Mouse (Mus musculus) heart, embryonic 16.5 days (tissue): Measurements from ENCODE around the gene Klhdc9. TPM values are rescaled to one million over a fixed set of nuclear protein-coding genes. Genes with fewer than 3 reads are reported as not detected.
"Not testable (repeated sequence)": the region's sequence is repeated elsewhere in the genome, so short reads cannot be mapped to it uniquely, and the experiment has no call there.

Experiments used
- ATAC-seq: fragments of 200-750 bp; cut with Nextera tagmentation; replicated peaks from 2 replicates; pipeline ENCODE4 v1.8.0; 2017; ENCODE audit warnings: moderate number of reproducible peaks; ENCODE audit not compliant: insufficient read depth, low FRiP score; ENCODE audit errors: extremely low read depth
- H3K27ac ChIP-seq: fragments of 300-500 bp; sonication (generic); 2 replicates; pipeline ENCODE4 v1.5.1; 2014; ENCODE audit warnings: mild to moderate bottlenecking, low read length, control low read depth, moderate library complexity
- H3K27me3 ChIP-seq: fragments of 300-500 bp; sonication (generic); 2 replicates; pipeline ENCODE4 v1.6.1; 2014; ENCODE audit warnings: low read length, mixed read lengths; ENCODE audit not compliant: control insufficient read depth, insufficient read depth
- H3K36me3 ChIP-seq: fragments of 300-500 bp; sonication (generic); 2 replicates; pipeline ENCODE4 v1.6.1; 2014; ENCODE audit not compliant: control insufficient read depth, insufficient read depth
- H3K4me1 ChIP-seq: fragments of 300-500 bp; sonication (generic); 2 replicates; pipeline ENCODE4 v1.6.1; 2014; ENCODE audit warnings: low read length, mixed read lengths; ENCODE audit not compliant: control insufficient read depth, insufficient read depth
- H3K4me2 ChIP-seq: fragments of 300-500 bp; sonication (generic); 2 replicates; pipeline ENCODE4 v1.6.1; 2014; ENCODE audit warnings: low read depth, mild to moderate bottlenecking, control low read depth, low read length
- H3K4me3 ChIP-seq: fragments of 300-500 bp; sonication (generic); 2 replicates; pipeline ENCODE4 v1.5.1; 2014; ENCODE audit warnings: mild to moderate bottlenecking, control low read depth, low read length
- H3K9ac ChIP-seq: fragments of 300-500 bp; sonication (generic); 2 replicates; pipeline ENCODE4 v1.6.1; 2014; ENCODE audit warnings: low read length, control low read depth
- H3K9me3 ChIP-seq: fragments of 300-500 bp; sonication (generic); replicated peaks from 2 replicates; pipeline ENCODE4 v1.6.1; 2016; ENCODE audit warnings: low read length; ENCODE audit not compliant: control insufficient read depth
- WGBS: fragments of 180-500 bp; shearing (Covaris S2); extraction: QIAGEN DNeasy Blood & Tissue Kit; methylation state at CpG from one replicate; pipeline ENCODE4 v1.1.7; 2014; 5-methylcytosine and 5-hydroxymethylcytosine counted together
- polyA plus RNA-seq: library from polyadenylated mRNA; unstranded; fragments of >200 nt; fragmentation: Nextera tagmentation; extraction: Ambion mirVana; gene quantifications from 2 replicates; pipeline ENCODE4 v1.2.1, GENCODE M21; 2015

Klhdc9 gene
- polyA plus RNA-seq, 1 experiment from 2014 or later = 0.71 TPM

DNA sequence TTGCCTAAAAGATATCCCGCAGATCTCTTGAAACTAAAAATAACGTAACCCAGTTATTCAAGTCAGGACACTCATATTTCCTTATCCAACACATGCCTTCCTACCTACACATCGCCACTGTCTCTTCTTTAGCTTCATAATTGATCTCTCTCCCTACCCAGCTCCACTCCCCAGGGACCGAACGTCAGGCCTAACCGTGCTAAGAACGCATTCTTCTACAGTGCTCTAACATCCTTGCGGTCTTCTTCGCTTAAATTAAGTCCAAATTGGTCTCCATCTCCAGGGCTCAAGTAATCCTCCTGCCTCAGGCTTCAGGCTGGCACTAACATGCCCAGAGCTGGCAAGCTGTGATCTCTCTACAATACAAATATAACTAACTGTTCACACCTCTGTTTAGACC lies 32.4 kb downstream of the Klhdc9 start:
- peak overlapping the region; percentile 100 for H3K27ac ChIP-seq
- peak overlapping the region; percentile 99 for H3K9ac ChIP-seq
- 15% methylated on average over 9 of the region's 9 CpGs for WGBS
- H3K4me1 ChIP-seq = peaks cover 32% of the 10 kb centered on the region
- H3K36me3 ChIP-seq = no peaks in the 10 kb centered on the region
- no peak for ATAC-seq
- no peaks in the 10 kb centered on the region for H3K27me3 ChIP-seq
- peak overlapping the region; percentile 97 for H3K4me2 ChIP-seq
- peak overlapping the region; percentile 93 for H3K4me3 ChIP-seq
- H3K9me3 ChIP-seq = no peaks in the 10 kb centered on the region

DNA sequence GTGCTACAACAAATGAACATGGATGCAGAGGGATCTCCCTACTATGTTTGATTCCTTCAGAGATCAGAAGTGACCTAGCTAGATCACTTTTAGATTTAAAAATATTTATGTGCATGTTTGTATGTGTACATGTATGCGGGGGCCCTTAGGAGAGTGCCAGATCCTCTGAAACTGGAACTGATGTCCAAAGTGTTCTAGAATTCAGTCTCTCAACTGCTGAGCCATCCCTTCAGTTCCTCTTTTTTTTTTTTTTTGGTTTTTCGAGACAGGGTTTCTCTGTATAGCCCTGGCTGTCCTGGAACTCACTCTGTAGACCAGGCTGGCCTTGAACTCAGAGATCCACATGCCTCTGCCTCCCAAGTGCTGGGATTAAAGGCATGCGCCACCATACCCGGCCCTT lies 34.0 kb downstream of the Klhdc9 start:
- H3K36me3 ChIP-seq, H3K9ac ChIP-seq, ATAC-seq, H3K27ac ChIP-seq, H3K4me2 ChIP-seq, H3K4me3 ChIP-seq, H3K9me3 ChIP-seq, H3K27me3 ChIP-seq: not testable (repeated sequence)
- H3K4me1 ChIP-seq = peaks cover 24% of the 10 kb centered on the region
- 73% methylated on average over 4 of the region's 4 CpGs for WGBS

DNA sequence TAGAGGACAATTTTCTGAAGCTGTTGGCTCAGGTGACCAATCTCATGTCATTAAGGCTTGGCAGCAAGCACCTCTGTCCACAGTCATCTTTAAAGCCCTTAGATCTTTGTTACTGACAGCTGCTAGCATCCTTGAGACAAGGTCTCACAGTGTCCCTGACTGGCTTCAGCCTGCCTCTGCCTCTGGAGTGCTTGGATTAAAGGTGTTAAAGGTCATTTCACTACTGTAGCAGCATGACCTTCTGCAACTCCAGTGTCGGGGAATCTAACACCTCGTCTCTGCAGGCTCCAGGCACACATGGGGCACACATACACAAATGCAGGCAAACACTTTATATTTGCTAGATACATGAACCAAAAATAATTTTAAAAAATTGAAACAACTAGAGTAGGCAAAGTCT lies 35.0 kb downstream of the Klhdc9 start:
- no peak overlapping the region for H3K4me2 ChIP-seq
- no peak overlapping the region for H3K4me3 ChIP-seq
- no peak overlapping the region for H3K9ac ChIP-seq
- no peak overlapping the region for H3K27ac ChIP-seq
- H3K4me1 ChIP-seq = peaks cover 18% of the 10 kb centered on the region
- H3K27me3 ChIP-seq = no peaks in the 10 kb centered on the region
- ATAC-seq = no peak
- H3K36me3 ChIP-seq = no peaks in the 10 kb centered on the region
- H3K9me3 ChIP-seq = no peaks in the 10 kb centered on the region
- 71% methylated on average over 2 of the region's 2 CpGs for WGBS

DNA sequence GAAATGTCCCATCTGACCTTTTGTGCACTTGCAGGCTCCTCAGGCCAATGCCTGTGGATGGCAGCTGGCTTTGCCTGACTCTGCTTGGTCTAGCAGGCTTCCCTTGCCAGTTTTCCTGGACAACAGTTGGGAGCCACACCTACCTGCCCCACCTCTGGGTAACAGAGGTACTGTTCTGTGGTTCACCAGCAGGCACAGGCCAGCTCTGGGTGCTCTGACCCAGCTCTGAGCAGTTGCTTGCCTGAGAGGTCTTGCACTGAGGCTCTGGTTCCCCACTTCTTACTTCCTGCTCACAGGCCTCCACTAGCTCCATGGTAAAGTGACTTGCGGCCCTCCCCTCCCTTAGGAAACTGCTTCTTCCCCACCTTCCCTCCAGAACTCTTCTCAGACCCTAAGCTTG lies 38.6 kb downstream of the Klhdc9 start:
- H3K27ac ChIP-seq = no peak overlapping the region
- H3K4me2 ChIP-seq = no peak overlapping the region
- H3K36me3 ChIP-seq = no peaks in the 10 kb centered on the region
- no peak for ATAC-seq
- WGBS = 90% methylated on average over 1 of the region's 1 CpGs
- no peaks in the 10 kb centered on the region for H3K9me3 ChIP-seq
- no peaks in the 10 kb centered on the region for H3K27me3 ChIP-seq
- no peak overlapping the region for H3K4me3 ChIP-seq
- H3K9ac ChIP-seq = no peak overlapping the region
- 0 out of 2 replicates have a peak, but pooled peaks cover 5% of the 10 kb centered on the region for H3K4me1 ChIP-seq

DNA sequence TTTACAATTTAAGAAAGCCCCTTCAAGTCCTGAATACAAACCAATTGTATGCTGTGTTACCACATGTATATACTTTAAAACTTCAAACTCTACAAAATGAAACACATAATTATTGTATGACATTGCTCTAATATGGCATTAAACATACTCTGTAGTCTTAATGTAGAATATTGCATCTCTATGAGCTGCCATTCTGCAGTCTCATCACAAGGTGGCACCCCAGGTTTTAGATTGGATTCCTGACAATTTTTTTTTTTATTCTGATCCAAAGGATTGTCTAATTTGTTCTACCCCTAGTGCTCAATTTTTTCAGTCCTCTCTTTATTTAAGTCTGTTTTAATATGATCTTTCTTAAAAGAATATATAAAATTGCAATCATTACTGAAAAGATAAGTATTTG lies 39.2 kb downstream of the Klhdc9 start:
- Histone ChIP-seq H3K4me2 (no peak overlapping the region), H3K9ac (no peak overlapping the region)
- ATAC-seq = no peak

DNA sequence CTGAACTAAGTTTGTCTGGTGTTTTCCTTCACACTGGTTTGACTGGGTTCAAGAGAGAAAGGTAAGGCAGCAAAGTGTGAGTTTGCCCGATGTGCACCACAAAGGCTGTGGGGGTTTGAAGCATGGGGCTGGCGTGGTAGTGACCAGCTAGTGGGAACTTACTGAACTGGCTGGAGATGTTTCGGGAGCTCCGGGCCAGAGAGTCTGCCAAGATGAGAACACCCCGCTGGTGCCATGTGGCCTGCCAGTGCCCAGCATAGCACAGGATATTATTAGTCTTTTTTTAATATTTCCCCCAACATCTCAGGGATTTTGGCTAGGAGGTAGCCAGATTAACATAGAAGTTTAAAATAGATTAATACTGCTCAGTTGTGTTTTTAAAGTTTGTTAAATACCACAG lies 40.4 kb downstream of the Klhdc9 start:
- 29% methylated on average over 5 of the region's 5 CpGs for WGBS
- ATAC-seq = no peak
- Histone ChIP-seq H3K4me2 (peak overlapping the region; percentile 50), H3K4me3 (peak overlapping the region; percentile 30), H3K9me3 (no peaks in the 10 kb centered on the region), H3K4me1 (0 out of 2 replicates have a peak, but pooled peaks cover 2% of the 10 kb centered on the region), H3K9ac (peak overlapping the region; percentile 20; the same call in 1 of the 2 replicates), H3K36me3 (no peaks in the 10 kb centered on the region), H3K27ac (no peak overlapping the region), H3K27me3 (no peaks in the 10 kb centered on the region)

More for the DNA sequence above, 39.2 kb downstream of the Klhdc9 start:
- Histone ChIP-seq H3K36me3 (no peaks in the 10 kb centered on the region), H3K27ac (no peak overlapping the region), H3K9me3 (no peaks in the 10 kb centered on the region), H3K4me1 (0 out of 2 replicates have a peak, but pooled peaks cover 5% of the 10 kb centered on the region), H3K4me3 (no peak overlapping the region), H3K27me3 (no peaks in the 10 kb centered on the region)

DNA sequence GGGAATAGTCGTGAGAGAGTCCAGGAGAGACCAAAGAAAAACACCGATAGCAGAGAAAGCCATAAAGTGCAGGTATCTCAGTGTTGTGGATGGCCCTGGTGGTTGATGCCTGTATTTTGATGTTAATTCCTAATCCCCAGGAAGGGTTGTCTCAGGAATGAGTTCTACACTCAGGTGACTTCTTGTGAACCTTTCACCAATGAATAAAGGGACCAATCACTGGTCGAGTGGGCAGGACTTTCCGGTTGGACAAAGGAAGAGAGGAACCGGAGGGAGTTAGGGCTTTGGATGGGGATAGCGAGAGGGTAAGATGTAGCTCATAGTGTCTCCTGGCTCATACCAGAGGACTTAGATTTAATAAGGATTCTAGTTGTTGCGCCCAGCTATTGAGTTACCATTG lies 40.9 kb downstream of the Klhdc9 start:
- ATAC-seq = no peak

DNA sequence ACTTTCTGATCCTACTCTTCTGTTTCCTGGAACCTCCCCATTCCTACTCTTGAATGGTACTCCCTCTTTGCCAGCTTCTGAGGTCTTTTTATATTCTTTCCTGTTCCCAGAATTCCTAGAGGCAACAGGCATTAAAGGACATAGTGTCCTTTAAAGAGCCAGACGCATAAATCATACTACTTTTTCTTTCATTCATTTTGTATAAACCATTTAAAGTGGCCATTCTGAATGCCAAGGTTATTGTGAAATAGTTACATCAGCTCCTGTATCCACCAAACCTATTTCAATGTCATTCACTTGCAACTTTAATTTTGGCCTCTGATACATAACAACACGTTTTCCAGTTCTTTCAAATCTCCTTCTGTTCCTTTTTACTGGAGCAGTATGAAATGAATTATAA lies 51.3 kb downstream of the Klhdc9 start:
- 71% methylated on average over 2 of the region's 2 CpGs for WGBS
- Histone ChIP-seq H3K36me3 (no peaks in the 10 kb centered on the region), H3K4me3 (no peak overlapping the region), H3K4me2 (no peak overlapping the region), H3K9ac (no peak overlapping the region), H3K9me3 (no peaks in the 10 kb centered on the region), H3K27ac (no peak overlapping the region), H3K27me3 (no peaks in the 10 kb centered on the region), H3K4me1 (no peaks in the 10 kb centered on the region)
- ATAC-seq = no peak

More for the DNA sequence above, 40.9 kb downstream of the Klhdc9 start:
- H3K9ac ChIP-seq = peak overlapping the region; percentile 20; the same call in 1 of the 2 replicates
- H3K27ac ChIP-seq = no peak overlapping the region
- 20% methylated on average over 7 of the region's 7 CpGs for WGBS
- H3K27me3 ChIP-seq = no peaks in the 10 kb centered on the region
- H3K4me3 ChIP-seq = peak overlapping the region; percentile 30
- peak overlapping the region; percentile 50 for H3K4me2 ChIP-seq
- H3K4me1 ChIP-seq = 0 out of 2 replicates have a peak, but pooled peaks cover 2% of the 10 kb centered on the region
- no peaks in the 10 kb centered on the region for H3K36me3 ChIP-seq
- H3K9me3 ChIP-seq = no peaks in the 10 kb centered on the region
